Comparison of ENCODE assay signal across 8 mouse cellular contexts in the genomic region with DNA sequence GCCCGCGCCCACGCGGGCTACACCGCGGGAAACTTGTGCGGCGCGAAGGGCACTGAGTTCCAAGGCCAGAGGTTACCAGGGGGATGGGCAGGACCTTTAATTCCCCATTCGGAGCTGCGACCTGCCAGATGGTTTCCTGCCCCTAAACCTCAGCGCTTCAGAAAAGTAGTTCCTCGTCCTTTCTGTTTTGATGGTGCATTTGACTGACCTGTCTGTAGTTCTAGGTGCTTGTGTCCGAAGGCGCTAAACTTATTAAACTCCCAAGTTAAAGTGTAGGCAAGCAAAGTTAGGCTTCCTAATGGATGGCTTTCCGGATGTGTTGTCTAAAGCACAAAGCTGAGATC. TPM values are rescaled to one million over a fixed set of nuclear protein-coding genes. Genes with fewer than 3 reads are reported as not detected.
DNase-seq lines count a peak whose midpoint lies in the region; ATAC-seq and TF ChIP-seq lines count a peak whose summit lies in the region.

No protein-coding gene starts in this region.

- 0 out of 2 replicates have a peak, but pooled peaks cover 3% of the 10 kb centered on the region for H3K27me3 ChIP-seq in heart, embryonic 10.5 days (ENCODE audit: insufficient read depth, poor library complexity, severe bottlenecking)
- H3K27me3 ChIP-seq in liver, postnatal 0 days (ENCODE audit: insufficient read depth, low read length): peaks cover 14% of the 10 kb centered on the region; the same call in 1 of the 2 replicates

- TF ChIP-seq CTCF in liver, postnatal 0 days (IDR thresholded peaks at IDR 0.05; ENCODE audit: low read depth): no peak

- H3K4me3 ChIP-seq in heart, embryonic 10.5 days: peak overlapping the region; percentile 89
- H3K4me3 ChIP-seq in ES-E14 (ENCODE audit: insufficient read depth in 1 of 2, low read depth in 1 of 2, low read length in 2 of 2, poor library complexity in 1 of 2, severe bottlenecking in 1 of 2): peak overlapping the region; percentile 90 to 91
- H3K4me3 ChIP-seq in liver, postnatal 0 days (ENCODE audit: low read depth, low read length): peak overlapping the region; percentile 80

- intact Hi-C loops in left cerebral cortex, postnatal 25 days (cut with DNase I): loop anchor here (1.0 to 5.0 kb wide), 5 partner anchors 93 to 221 kb away; no protein-coding TSS in a partner anchor

- H3K4me1 ChIP-seq in heart, embryonic 10.5 days: peaks cover 24% of the 10 kb centered on the region
- H3K4me1 ChIP-seq in ES-E14 (ENCODE audit: control insufficient read depth in 2 of 2, insufficient read depth in 2 of 2, low read length in 2 of 2, poor library complexity in 1 of 2): peaks cover 0 to 4% of the 10 kb centered on the region in 2 experiments; a peak in 3 of 4 replicates
- H3K4me1 ChIP-seq in liver, postnatal 0 days (ENCODE audit: insufficient read depth): peaks cover 2% of the 10 kb centered on the region; the same call in 1 of the 2 replicates

- in situ Hi-C loops in ES-E14 (cut with MboI; ENCODE audit: low sequenced_read_pairs in 2 of 2, unreplicated experiment in 2 of 2): no loop called here

- no peak for DNase-seq in heart, embryonic 10.5 days (ENCODE audit: low spot score)
- DNase-seq in heart, postnatal 4 days: no peak
- DNase-seq in ES-E14 (ENCODE audit: low read depth, low spot score): no peak
- no peak for DNase-seq in liver, postnatal 0 days
- DNase-seq in spleen, adult 12 weeks (ENCODE audit: low spot score): no peak
- DNase-seq in left cerebral cortex, postnatal 25 days (ENCODE audit: low spot score in 2 of 2): no peak
- no peak for DNase-seq in cerebellum, postnatal 4 days (ENCODE audit: low spot score in 2 of 2)

- peaks cover 4% of the 10 kb centered on the region; the same call in 1 of the 2 replicates for H3K36me3 ChIP-seq in heart, embryonic 10.5 days
- H3K36me3 ChIP-seq in ES-E14 (ENCODE audit: control insufficient read depth, insufficient read depth, low read length, poor library complexity, severe bottlenecking): peaks cover 2% of the 10 kb centered on the region; the same call in 1 of the 2 replicates
- 0 out of 2 replicates have a peak, but pooled peaks cover 3% of the 10 kb centered on the region for H3K36me3 ChIP-seq in liver, postnatal 0 days (replicated peaks; ENCODE audit: insufficient read depth, low read length)

- peak overlapping the region; percentile 77 for H3K4me2 ChIP-seq in liver, postnatal 0 days (ENCODE audit: low read depth, low read length)

- no peaks in the 10 kb centered on the region for H3K9me3 ChIP-seq in heart, embryonic 10.5 days
- no peaks in the 10 kb centered on the region for H3K9me3 ChIP-seq in ES-E14 (ENCODE audit: control insufficient read depth, insufficient read depth, low read depth, low read length)
- no peaks in the 10 kb centered on the region for H3K9me3 ChIP-seq in liver, postnatal 0 days (ENCODE audit: low read length)

- peak; percentile 6; the same call in 1 of the 2 replicates for ATAC-seq in granulocyte monocyte progenitor cell, adult 5-6 weeks (replicated peaks; ENCODE audit: poor library complexity, severe bottlenecking)
- peak; percentile 41 for ATAC-seq in liver, postnatal 0 days

- TF ChIP-seq EP300 in liver, postnatal 0 days (IDR thresholded peaks at IDR 0.05; ENCODE audit: low read depth): no peak

- H3K9ac ChIP-seq in ES-E14 (ENCODE audit: insufficient read depth, low read depth, low read length, poor library complexity, severe bottlenecking): peak overlapping the region; percentile 87
- peak overlapping the region; percentile 88 for H3K9ac ChIP-seq in liver, postnatal 0 days (replicated peaks)

- 0% methylated on average over 16 of the region's 16 CpGs for WGBS in heart, embryonic 10.5 days
- 0% methylated on average over 16 of the region's 16 CpGs for WGBS in liver, postnatal 0 days (ENCODE audit: insufficient replicate concordance)

- H3K27ac ChIP-seq in heart, embryonic 10.5 days: peak overlapping the region; percentile 95
- peak overlapping the region; percentile 57 for H3K27ac ChIP-seq in ES-E14 (ENCODE audit: insufficient read depth, low read depth, low read length, poor library complexity, severe bottlenecking)
- peak overlapping the region; percentile 97 for H3K27ac ChIP-seq in liver, postnatal 0 days (ENCODE audit: low read depth)

TF ChIP-seq in ES-E14, 5 proteins besides CTCF, POLR2A, EP300 and RAD21:
- TF ChIP-seq HCFC1 (IDR thresholded peaks at IDR 0.05; ENCODE audit: borderline replicate concordance, insufficient read depth, low read length): no peak
- TF ChIP-seq MAFK (IDR thresholded peaks at IDR 0.05; ENCODE audit: insufficient read depth, low read depth, low read length): no peak
- TF ChIP-seq ZC3H11A (IDR thresholded peaks at IDR 0.05; ENCODE audit: borderline replicate concordance, low read depth, low read length): no peak
- TF ChIP-seq CHD2 (IDR thresholded peaks at IDR 0.05; ENCODE audit: low read depth, low read length): no peak

RNA-seq across cellular contexts. Expression of gene Lifr, which starts 39.5 kb away (rescaled TPM):
- 14.6 and 20.5 TPM in 2 replicates for polyA plus RNA-seq in heart, embryonic 10.5 days (2016; fragmentation: Nextera tagmentation; extraction: Ambion mirVana)
- 10 to 100 TPM; 41.2 to 42.6 TPM for total RNA-seq in heart, postnatal 4 days (2021)
- 89.3 and 99.9 TPM in 2 replicates for total RNA-seq in ES-E14 (2012; rRNA removed)
- not detected in 2 replicates for total RNA-seq in granulocyte monocyte progenitor cell, adult 5-6 weeks (2014; fragmentation: Nextera tagmentation)
- 0.15 and 1.3 TPM in 2 replicates for total RNA-seq in granulocyte monocyte progenitor cell, adult 5-6 weeks (2017)
- polyA plus RNA-seq in liver, postnatal 0 days (2015; fragmentation: Nextera tagmentation; extraction: Ambion mirVana): 49.1 and 51.4 TPM in 2 replicates
- total RNA-seq in left cerebral cortex, postnatal 25 days (2021): 10 to 100 TPM; 43.4 to 48.2 TPM

Comparison
In these comparisons a context has a peak if more than half of its experiments do, and no peak if none do; other contexts are left out.
1. RNA of gene Lifr, which starts 39.5 kb away (total RNA-seq): 89.3 to 99.9 TPM in ES-E14, 43.4 to 48.2 TPM in left cerebral cortex, postnatal 25 days and 41.2 to 42.6 TPM in heart, postnatal 4 days; 0.15 to 1.3 TPM in granulocyte monocyte progenitor cell, adult 5-6 weeks; every median in the first group is over 10 times any median in the second.
2. Peak in every context shown above with its lines, with median percentiles within 50 percentile points of each other: H3K27ac ChIP-seq and H3K4me3 ChIP-seq.